Comparison of ENCODE assay signal across 14 mouse cellular contexts in genomic region chr2:7055958-7056357, GRCm38 (mm10).
DNase-seq lines count a peak whose midpoint lies in the region; ATAC-seq and TF ChIP-seq lines count a peak whose summit lies in the region.
"Had no signal": no experiment of that assay in that cellular context is flagged by ENCODE, and none has a peak within 500 bp of the region (broad histone marks: within the 10 kb centered on the region; RNA-seq: fewer than 3 reads in every experiment).

No protein-coding gene starts in this region.

- 37% methylated on average over 3 of the region's 3 CpGs for WGBS in forebrain, embryonic 14.5 days
- WGBS in forebrain, embryonic 12.5 days: 45% methylated on average over 3 of the region's 3 CpGs
- 62% methylated on average over 3 of the region's 3 CpGs for WGBS in limb, embryonic 13.5 days

- no peak overlapping the region for H3K4me2 ChIP-seq in forebrain, embryonic 14.5 days (ENCODE audit: low read length)
- no peak overlapping the region for H3K4me2 ChIP-seq in forebrain, embryonic 12.5 days
- no peak overlapping the region for H3K4me2 ChIP-seq in limb, embryonic 13.5 days (replicated peaks)
- H3K4me2 ChIP-seq: heart, embryonic 15.5 days; liver, embryonic 12.5 days had no signal

- peak; percentile 63 for DNase-seq in forebrain, embryonic 14.5 days (ENCODE audit: low spot score)
- DNase-seq in left cerebral cortex, adult 2 months (ENCODE audit: extremely low spot score in 1 of 2, low spot score in 2 of 2): no peak
- DNase-seq in left cerebral cortex, postnatal 14 days (ENCODE audit: low spot score in 2 of 2): no peak
- peak; percentile 74 for DNase-seq in lung, postnatal 36 days
- no peak for DNase-seq in adrenal gland, postnatal 25 days
- DNase-seq in layer of hippocampus, adult 11-12 months (ENCODE audit: low spot score): no peak
- DNase-seq: retina, postnatal 1 day; thymus, adult 18-20 months had no signal

- H3K4me1 ChIP-seq in forebrain, embryonic 14.5 days (ENCODE audit: control insufficient read depth, insufficient read depth, low read length): peaks cover 9% of the 10 kb centered on the region; the same call in 1 of the 2 replicates
- H3K4me1 ChIP-seq in forebrain, embryonic 12.5 days: peaks cover 7% of the 10 kb centered on the region; the same call in 1 of the 2 replicates
- peaks cover 14% of the 10 kb centered on the region for H3K4me1 ChIP-seq in limb, embryonic 13.5 days
- H3K4me1 ChIP-seq: liver, embryonic 12.5 days had no signal

- intact Hi-C loops in left cerebral cortex, adult 2 months (cut with DNase I): no loop called here
- intact Hi-C loops in left cerebral cortex, postnatal 14 days (cut with DNase I): no loop called here

- no peaks in the 10 kb centered on the region for H3K9me3 ChIP-seq in forebrain, embryonic 14.5 days (replicated peaks; ENCODE audit: control insufficient read depth, low read length)
- H3K9me3 ChIP-seq in forebrain, embryonic 12.5 days: no peaks in the 10 kb centered on the region
- no peaks in the 10 kb centered on the region for H3K9me3 ChIP-seq in limb, embryonic 13.5 days
- H3K9me3 ChIP-seq: G1E; heart, embryonic 15.5 days; liver, embryonic 12.5 days; midbrain, embryonic 10.5 days had no signal

- peak; percentile 65 for ATAC-seq in forebrain, embryonic 14.5 days
- ATAC-seq in forebrain, embryonic 12.5 days (ENCODE audit: low FRiP score): no peak
- peak; percentile 56 for ATAC-seq in limb, embryonic 13.5 days (ENCODE audit: low FRiP score, low read depth)
- ATAC-seq: liver, embryonic 12.5 days had no signal

- no peak overlapping the region for H3K9ac ChIP-seq in forebrain, embryonic 14.5 days (ENCODE audit: low read length)
- no peak overlapping the region for H3K9ac ChIP-seq in forebrain, embryonic 12.5 days
- no peak overlapping the region for H3K9ac ChIP-seq in limb, embryonic 13.5 days
- H3K9ac ChIP-seq: heart, embryonic 15.5 days; liver, embryonic 12.5 days had no signal

- no peak overlapping the region for H3K4me3 ChIP-seq in forebrain, embryonic 14.5 days (ENCODE audit: low read depth, low read length)
- no peak overlapping the region for H3K4me3 ChIP-seq in forebrain, embryonic 12.5 days (replicated peaks)
- H3K4me3 ChIP-seq in left cerebral cortex, adult 2 months: no peak overlapping the region
- H3K4me3 ChIP-seq in limb, embryonic 13.5 days: no peak overlapping the region
- H3K4me3 ChIP-seq: heart, embryonic 15.5 days; liver, embryonic 12.5 days; midbrain, embryonic 10.5 days had no signal

- H3K27me3 ChIP-seq in forebrain, embryonic 14.5 days (replicated peaks; ENCODE audit: control insufficient read depth, insufficient read depth, low read length): no peaks in the 10 kb centered on the region
- no peaks in the 10 kb centered on the region for H3K27me3 ChIP-seq in forebrain, embryonic 12.5 days
- no peaks in the 10 kb centered on the region for H3K27me3 ChIP-seq in limb, embryonic 13.5 days
- H3K27me3 ChIP-seq: heart, embryonic 15.5 days; liver, embryonic 12.5 days had no signal

- H3K36me3 ChIP-seq in forebrain, embryonic 14.5 days (ENCODE audit: control insufficient read depth, insufficient read depth, low read length): no peaks in the 10 kb centered on the region
- no peaks in the 10 kb centered on the region for H3K36me3 ChIP-seq in forebrain, embryonic 12.5 days (replicated peaks)
- no peaks in the 10 kb centered on the region for H3K36me3 ChIP-seq in limb, embryonic 13.5 days
- H3K36me3 ChIP-seq: G1E; heart, embryonic 15.5 days; liver, embryonic 12.5 days; midbrain, embryonic 10.5 days had no signal

- no peak for TF ChIP-seq CTCF in left cerebral cortex, adult 2 months (IDR thresholded peaks at IDR 0.05)

- peak overlapping the region; percentile 24; the same call in 1 of the 2 replicates for H3K27ac ChIP-seq in forebrain, embryonic 14.5 days (ENCODE audit: low read depth, low read length)
- H3K27ac ChIP-seq in forebrain, embryonic 12.5 days: no peak overlapping the region
- H3K27ac ChIP-seq in left cerebral cortex, adult 2 months: peak overlapping the region; percentile 0; the same call in 1 of the 2 replicates
- peak overlapping the region; percentile 44; the same call in 1 of the 2 replicates for H3K27ac ChIP-seq in limb, embryonic 13.5 days
- H3K27ac ChIP-seq: heart, embryonic 15.5 days; liver, embryonic 12.5 days; midbrain, embryonic 10.5 days had no signal

Comparison
In these comparisons a context has a peak if more than half of its experiments do, and no peak if none do; other contexts are left out.
1. DNase-seq: peak in forebrain, embryonic 14.5 days (single experiment) and lung, postnatal 36 days (single experiment); none in left cerebral cortex, adult 2 months (0 of 2), left cerebral cortex, postnatal 14 days (0 of 2), adrenal gland, postnatal 25 days (single experiment) and layer of hippocampus, adult 11-12 months (single experiment).